Mouse (Mus musculus): ENCODE data around the gene Rnf24.

GRCm38 (mm10) chr2:131373656-131374055 is 21.0 kb upstream of the Rnf24 start:
- TF ChIP-seq CEBPB (IDR thresholded peaks at IDR 0.05; ENCODE audit: low read depth) (no peak), CTCF (IDR thresholded peaks at IDR 0.05; ENCODE audit: control insufficient read depth, insufficient read depth, insufficient read length) (no peak), FOSL1 (IDR thresholded peaks at IDR 0.05; ENCODE audit: insufficient read depth, low read length, poor library complexity, severe bottlenecking) (no peak), USF1 (IDR thresholded peaks at IDR 0.05; ENCODE audit: low read depth) (no peak), MYOG (IDR thresholded peaks at IDR 0.05; ENCODE audit: control insufficient read depth, extremely low read depth, insufficient read length) (no peak), MAX (IDR thresholded peaks at IDR 0.05) (no peak), MYOD1 (IDR thresholded peaks at IDR 0.05; ENCODE audit: control insufficient read depth, insufficient read length, low read depth) (no peak)
